Mouse (Mus musculus) heart, embryonic 12.5 days (tissue): ENCODE results near the gene Peli2. TPM values are rescaled to one million over a fixed set of nuclear protein-coding genes. Genes with fewer than 3 reads are reported as not detected.

Source experiments
- ATAC-seq: fragments of 200-750 bp; cut with Nextera tagmentation; 2 replicates; pipeline ENCODE4 v1.8.0; 2017; ENCODE audit warnings: moderate TSS enrichment, moderate library complexity; ENCODE audit not compliant: insufficient number of reproducible peaks, low FRiP score
- H3K27ac ChIP-seq: fragments of 300-500 bp; sonication (generic); 2 replicates; pipeline ENCODE4 v1.5.1; 2016; ENCODE audit warnings: mild to moderate bottlenecking, moderate library complexity; ENCODE audit not compliant: poor library complexity, severe bottlenecking
- H3K27me3 ChIP-seq: fragments of 300-500 bp; sonication (generic); replicated peaks from 2 replicates; pipeline ENCODE4 v1.6.1; 2016; ENCODE audit warnings: mild to moderate bottlenecking, moderate library complexity
- H3K36me3 ChIP-seq: fragments of 300-500 bp; sonication (generic); 2 replicates; pipeline ENCODE4 v1.6.1; 2016; ENCODE audit warnings: mild to moderate bottlenecking, moderate library complexity
- H3K4me1 ChIP-seq: fragments of 300-500 bp; sonication (generic); replicated peaks from 2 replicates; pipeline ENCODE4 v1.6.1; 2016; ENCODE audit warnings: mild to moderate bottlenecking
- H3K4me2 ChIP-seq: fragments of 300-500 bp; sonication (generic); 2 replicates; pipeline ENCODE4 v1.6.1; 2016; ENCODE audit warnings: mild to moderate bottlenecking, moderate library complexity
- H3K4me3 ChIP-seq: fragments of 300-500 bp; sonication (generic); 2 replicates; pipeline ENCODE4 v1.5.1; 2016; ENCODE audit warnings: mild to moderate bottlenecking
- H3K9ac ChIP-seq: fragments of 300-500 bp; sonication (generic); 2 replicates; pipeline ENCODE4 v1.6.1; 2016; ENCODE audit warnings: mild to moderate bottlenecking, moderate library complexity
- H3K9me3 ChIP-seq: fragments of 300-500 bp; sonication (generic); replicated peaks from 2 replicates; pipeline ENCODE4 v1.6.1; 2016; ENCODE audit warnings: mild to moderate bottlenecking, moderate library complexity
- WGBS: fragments of 180-500 bp; shearing (Covaris S2); methylation state at CpG from one replicate; pipeline ENCODE4 v1.1.7; 2016; 5-methylcytosine and 5-hydroxymethylcytosine counted together
- polyA plus RNA-seq: library from polyadenylated mRNA; unstranded; fragments of >200 nt; fragmentation: Nextera tagmentation; extraction: Ambion mirVana; gene quantifications from 2 replicates; pipeline ENCODE4 v1.2.1, GENCODE M21; 2016

The Peli2 gene
- polyA plus RNA-seq, 1 experiment from 2014 or later: 4.3 TPM

GRCm38 (mm10) chr14:48153865-48154511 lies 33.4 kb downstream of the Peli2 start:
- no peaks in the 10 kb centered on the region for H3K4me1 ChIP-seq
- H3K4me3 ChIP-seq: no peak overlapping the region
- WGBS: 72% methylated on average over 5 of the region's 5 CpGs

GRCm38 (mm10) chr14:48154641-48155040 lies 34.0 kb downstream of the Peli2 start:
- H3K9me3 ChIP-seq: no peaks in the 10 kb centered on the region
- no peaks in the 10 kb centered on the region for H3K4me1 ChIP-seq
- no peak overlapping the region for H3K9ac ChIP-seq
- H3K36me3 ChIP-seq: no peaks in the 10 kb centered on the region
- H3K27me3 ChIP-seq: peaks cover 6% of the 10 kb centered on the region
- H3K27ac ChIP-seq: no peak overlapping the region
- WGBS: 87% methylated on average over 8 of the region's 8 CpGs
- H3K4me3 ChIP-seq: no peak overlapping the region
- no peak for ATAC-seq
- H3K4me2 ChIP-seq: no peak overlapping the region

More at GRCm38 (mm10) chr14:48153865-48154511, 33.4 kb downstream of the Peli2 start:
- Histone ChIP-seq H3K9ac (no peak overlapping the region), H3K9me3 (no peaks in the 10 kb centered on the region), H3K36me3 (no peaks in the 10 kb centered on the region), H3K27me3 (peaks cover 7% of the 10 kb centered on the region), H3K27ac (no peak overlapping the region), H3K4me2 (no peak overlapping the region)
- ATAC-seq: no peak

- ATAC-seq: no peak
- WGBS: 66% methylated on average over 13 of the region's 13 CpGs
- Histone ChIP-seq H3K4me1 (no peaks in the 10 kb centered on the region), H3K9me3 (no peaks in the 10 kb centered on the region), H3K27ac (no peak overlapping the region), H3K27me3 (peaks cover 1% of the 10 kb centered on the region), H3K4me3 (no peak overlapping the region), H3K4me2 (no peak overlapping the region), H3K9ac (no peak overlapping the region), H3K36me3 (no peaks in the 10 kb centered on the region)
Observed at GRCm38 (mm10) chr14:48155153-48155552, 34.5 kb downstream of the Peli2 start.

- Histone ChIP-seq H3K4me1 (no peaks in the 10 kb centered on the region), H3K4me2 (no peak overlapping the region), H3K27ac (no peak overlapping the region), H3K9ac (no peak overlapping the region), H3K4me3 (no peak overlapping the region), H3K9me3 (no peaks in the 10 kb centered on the region), H3K36me3 (no peaks in the 10 kb centered on the region), H3K27me3 (0 out of 2 replicates have a peak, but pooled peaks cover 6% of the 10 kb centered on the region)
- no peak for ATAC-seq
- 75% methylated on average over 3 of the region's 3 CpGs for WGBS
Observed at GRCm38 (mm10) chr14:48157085-48157484, 36.5 kb downstream of the Peli2 start.

GRCm38 (mm10) chr14:48157835-48158234 lies 37.2 kb downstream of the Peli2 start:
- H3K27ac ChIP-seq: no peak overlapping the region
- 81% methylated on average over 8 of the region's 8 CpGs for WGBS
- H3K9ac ChIP-seq: no peak overlapping the region
- ATAC-seq: no peak
- no peaks in the 10 kb centered on the region for H3K36me3 ChIP-seq
- H3K4me3 ChIP-seq: no peak overlapping the region
- H3K4me1 ChIP-seq: peaks cover 3% of the 10 kb centered on the region
- no peak overlapping the region for H3K4me2 ChIP-seq
- no peaks in the 10 kb centered on the region for H3K9me3 ChIP-seq
- 0 out of 2 replicates have a peak, but pooled peaks cover 6% of the 10 kb centered on the region for H3K27me3 ChIP-seq

- Histone ChIP-seq H3K9ac (no peak overlapping the region), H3K4me2 (no peak overlapping the region), H3K27me3 (0 out of 2 replicates have a peak, but pooled peaks cover 6% of the 10 kb centered on the region), H3K4me1 (peaks cover 10% of the 10 kb centered on the region), H3K36me3 (no peaks in the 10 kb centered on the region), H3K27ac (no peak overlapping the region), H3K4me3 (no peak overlapping the region), H3K9me3 (no peaks in the 10 kb centered on the region)
- no peak for ATAC-seq
- 81% methylated on average over 3 of the region's 3 CpGs for WGBS
Observed at GRCm38 (mm10) chr14:48159401-48159800, 38.8 kb downstream of the Peli2 start.

GRCm38 (mm10) chr14:48162446-48162845 lies 41.8 kb downstream of the Peli2 start:
- no peaks in the 10 kb centered on the region for H3K9me3 ChIP-seq
- no peak overlapping the region for H3K9ac ChIP-seq
- no peaks in the 10 kb centered on the region for H3K36me3 ChIP-seq
- H3K27ac ChIP-seq: no peak overlapping the region
- peaks cover 11% of the 10 kb centered on the region for H3K4me1 ChIP-seq
- no peak overlapping the region for H3K4me2 ChIP-seq
- ATAC-seq: no peak
- no peak overlapping the region for H3K4me3 ChIP-seq
- 72% methylated on average over 14 of the region's 14 CpGs for whole genome bisulfite sequencing
- H3K27me3 ChIP-seq: 0 out of 2 replicates have a peak, but pooled peaks cover 6% of the 10 kb centered on the region

- H3K4me3 ChIP-seq: no peak overlapping the region
- no peak for ATAC-seq
- no peak overlapping the region for H3K4me2 ChIP-seq
- H3K9ac ChIP-seq: no peak overlapping the region
- H3K36me3 ChIP-seq: no peaks in the 10 kb centered on the region
- H3K9me3 ChIP-seq: no peaks in the 10 kb centered on the region
- 55% methylated on average over 8 of the region's 8 CpGs for WGBS
- H3K27ac ChIP-seq: no peak overlapping the region
- peaks cover 11% of the 10 kb centered on the region for H3K4me1 ChIP-seq
- H3K27me3 ChIP-seq: 0 out of 2 replicates have a peak, but pooled peaks cover 6% of the 10 kb centered on the region
Observed at GRCm38 (mm10) chr14:48164917-48165316, 44.3 kb downstream of the Peli2 start.

- H3K4me1 ChIP-seq: peaks cover 14% of the 10 kb centered on the region
- no peak for ATAC-seq
- no peak overlapping the region for H3K4me2 ChIP-seq
- WGBS: 82% methylated on average over 9 of the region's 9 CpGs
- no peak overlapping the region for H3K9ac ChIP-seq
- H3K27ac ChIP-seq: no peak overlapping the region
- H3K36me3 ChIP-seq: no peaks in the 10 kb centered on the region
- H3K27me3 ChIP-seq: 0 out of 2 replicates have a peak, but pooled peaks cover 5% of the 10 kb centered on the region
- H3K9me3 ChIP-seq: no peaks in the 10 kb centered on the region
- no peak overlapping the region for H3K4me3 ChIP-seq
Observed at GRCm38 (mm10) chr14:48166396-48166795, 45.8 kb downstream of the Peli2 start.

GRCm38 (mm10) chr14:48167020-48167419 lies 46.4 kb downstream of the Peli2 start:
- no peak overlapping the region for H3K4me2 ChIP-seq
- H3K27me3 ChIP-seq: no peaks in the 10 kb centered on the region
- H3K9me3 ChIP-seq: no peaks in the 10 kb centered on the region
- no peak overlapping the region for H3K27ac ChIP-seq
- WGBS: 75% methylated on average over 3 of the region's 3 CpGs
- no peaks in the 10 kb centered on the region for H3K36me3 ChIP-seq
- H3K4me1 ChIP-seq: peaks cover 17% of the 10 kb centered on the region
- no peak for ATAC-seq
- no peak overlapping the region for H3K9ac ChIP-seq
- no peak overlapping the region for H3K4me3 ChIP-seq

- ATAC-seq: no peak
- no peak overlapping the region for H3K9ac ChIP-seq
- 73% methylated on average over 6 of the region's 6 CpGs for WGBS
- H3K27ac ChIP-seq: no peak overlapping the region
- H3K4me2 ChIP-seq: no peak overlapping the region
- H3K36me3 ChIP-seq: no peaks in the 10 kb centered on the region
- no peak overlapping the region for H3K4me3 ChIP-seq
- no peaks in the 10 kb centered on the region for H3K9me3 ChIP-seq
- peaks cover 11% of the 10 kb centered on the region for H3K4me1 ChIP-seq
- H3K27me3 ChIP-seq: no peaks in the 10 kb centered on the region
Observed at GRCm38 (mm10) chr14:48168116-48168515, 47.5 kb downstream of the Peli2 start.

GRCm38 (mm10) chr14:48169970-48170369 lies 49.3 kb downstream of the Peli2 start:
- H3K36me3 ChIP-seq: no peaks in the 10 kb centered on the region
- no peak overlapping the region for H3K27ac ChIP-seq
- H3K4me3 ChIP-seq: no peak overlapping the region
- WGBS: 50% methylated on average over 7 of the region's 7 CpGs
- no peak overlapping the region for H3K9ac ChIP-seq
- no peaks in the 10 kb centered on the region for H3K9me3 ChIP-seq
- no peak for ATAC-seq
- H3K4me2 ChIP-seq: no peak overlapping the region
- H3K4me1 ChIP-seq: peaks cover 7% of the 10 kb centered on the region; the same call in 1 of the 2 replicates
- no peaks in the 10 kb centered on the region for H3K27me3 ChIP-seq
